Mouse (Mus musculus): ENCODE measurements at regions not wholly inside any gene's neighbourhood (a gene's known extent, or its start where the extent isn't known, plus 50 kb on each side); places are given as distances from the start of the nearest gene placed in this dataset.

GRCm38 (mm10) chr13:63627894-63628287 is 54.5 kb upstream of the Ptch1 start:
- TF ChIP-seq CTCF (IDR thresholded peaks at IDR 0.05; ENCODE audit: borderline replicate concordance, control insufficient read depth, extremely low read depth, insufficient read depth, low read length, poor library complexity) (no peak), POLR2A (IDR thresholded peaks at IDR 0.05; ENCODE audit: control insufficient read depth, extremely low read depth, insufficient read depth, low read length, poor library complexity) (no peak)
